Mouse (Mus musculus): Measurements from ENCODE around the gene Epha10. TPM values are rescaled to one million over a fixed set of nuclear protein-coding genes. Genes with fewer than 3 reads are reported as not detected.

Epha10 gene
- 7.2 and 9.3 TPM in 2 replicates for polyA plus RNA-seq (2012; rRNA removed)

- peaks cover 21% of the 10 kb centered on the region for H3K4me1 ChIP-seq (ENCODE audit: control insufficient read depth, insufficient read depth, low read length)
- H3K36me3 ChIP-seq (ENCODE audit: control insufficient read depth, insufficient read depth, low read length): no peaks in the 10 kb centered on the region
- H3K4me3 ChIP-seq (ENCODE audit: control insufficient read depth, low read depth, low read length): peak within 1 kb of the TSS; percentile 79
- TF ChIP-seq POLR2A (IDR thresholded peaks at IDR 0.05; ENCODE audit: control insufficient read depth, low read depth, low read length): no peak
- TF ChIP-seq CTCF (IDR thresholded peaks at IDR 0.05; ENCODE audit: control insufficient read depth, insufficient read depth, insufficient replicate concordance, low read depth, low read length): no peak
- peaks cover 11% of the 10 kb centered on the region for H3K27me3 ChIP-seq (ENCODE audit: control insufficient read depth, insufficient read depth, low read length)
- H3K27ac ChIP-seq (ENCODE audit: control insufficient read depth, insufficient read depth, low read depth, low read length): no peak within 1 kb of the TSS
Observed at GRCm38 (mm10) chr4:124880599-124880998, at the start of gene Epha10. Gene Epha10, plus strand, starts transcription at chr4:124880899.

- peaks cover 1% of the 10 kb centered on the region for H3K36me3 ChIP-seq (ENCODE audit: control insufficient read depth, insufficient read depth, low read length)
- no peaks in the 10 kb centered on the region for H3K27me3 ChIP-seq (ENCODE audit: control insufficient read depth, insufficient read depth, low read length)
- no peak overlapping the region for H3K27ac ChIP-seq (ENCODE audit: control insufficient read depth, insufficient read depth, low read depth, low read length)
- H3K4me3 ChIP-seq (ENCODE audit: control insufficient read depth, low read depth, low read length): no peak overlapping the region
- H3K4me1 ChIP-seq (ENCODE audit: control insufficient read depth, insufficient read depth, low read length): no peaks in the 10 kb centered on the region
- TF ChIP-seq POLR2A (IDR thresholded peaks at IDR 0.05; ENCODE audit: control insufficient read depth, low read depth, low read length) (no peak), CTCF (IDR thresholded peaks at IDR 0.05; ENCODE audit: control insufficient read depth, insufficient read depth, insufficient replicate concordance, low read depth, low read length) (no peak)
Observed at GRCm38 (mm10) chr4:124832796-124833195, 47.9 kb upstream of the Epha10 start.

GRCm38 (mm10) chr4:124838035-124838700, 42.5 kb upstream of the Epha10 start:
- Histone ChIP-seq H3K36me3 (ENCODE audit: control insufficient read depth, insufficient read depth, low read length) (peaks cover 1% of the 10 kb centered on the region), H3K4me3 (ENCODE audit: control insufficient read depth, low read depth, low read length) (no peak overlapping the region), H3K27ac (ENCODE audit: control insufficient read depth, insufficient read depth, low read depth, low read length) (no peak overlapping the region), H3K27me3 (ENCODE audit: control insufficient read depth, insufficient read depth, low read length) (no peaks in the 10 kb centered on the region), H3K4me1 (ENCODE audit: control insufficient read depth, insufficient read depth, low read length) (no peaks in the 10 kb centered on the region)
- TF ChIP-seq CTCF (IDR thresholded peaks at IDR 0.05; ENCODE audit: control insufficient read depth, insufficient read depth, insufficient replicate concordance, low read depth, low read length): no peak
- no peak for TF ChIP-seq POLR2A (IDR thresholded peaks at IDR 0.05; ENCODE audit: control insufficient read depth, low read depth, low read length)

GRCm38 (mm10) chr4:124840998-124841397, 39.7 kb upstream of the Epha10 start:
- Histone ChIP-seq H3K4me1 (ENCODE audit: control insufficient read depth, insufficient read depth, low read length) (no peaks in the 10 kb centered on the region), H3K27me3 (ENCODE audit: control insufficient read depth, insufficient read depth, low read length) (no peaks in the 10 kb centered on the region), H3K36me3 (ENCODE audit: control insufficient read depth, insufficient read depth, low read length) (no peaks in the 10 kb centered on the region; the same call in none of the 2 replicates), H3K4me3 (ENCODE audit: control insufficient read depth, low read depth, low read length) (no peak overlapping the region), H3K27ac (ENCODE audit: control insufficient read depth, insufficient read depth, low read depth, low read length) (no peak overlapping the region)
- TF ChIP-seq POLR2A (IDR thresholded peaks at IDR 0.05; ENCODE audit: control insufficient read depth, low read depth, low read length) (no peak), CTCF (IDR thresholded peaks at IDR 0.05; ENCODE audit: control insufficient read depth, insufficient read depth, insufficient replicate concordance, low read depth, low read length) (peak; percentile 19; the same call in 1 of the 2 replicates)

- Histone ChIP-seq H3K27ac (ENCODE audit: control insufficient read depth, insufficient read depth, low read depth, low read length) (no peak overlapping the region), H3K36me3 (ENCODE audit: control insufficient read depth, insufficient read depth, low read length) (no peaks in the 10 kb centered on the region; the same call in none of the 2 replicates), H3K4me3 (ENCODE audit: control insufficient read depth, low read depth, low read length) (no peak overlapping the region), H3K4me1 (ENCODE audit: control insufficient read depth, insufficient read depth, low read length) (peaks cover 3% of the 10 kb centered on the region; the same call in 1 of the 2 replicates), H3K27me3 (ENCODE audit: control insufficient read depth, insufficient read depth, low read length) (no peaks in the 10 kb centered on the region)
- TF ChIP-seq POLR2A (IDR thresholded peaks at IDR 0.05; ENCODE audit: control insufficient read depth, low read depth, low read length) (no peak), CTCF (IDR thresholded peaks at IDR 0.05; ENCODE audit: control insufficient read depth, insufficient read depth, insufficient replicate concordance, low read depth, low read length) (peak; percentile 81; the same call in 1 of the 2 replicates)
Observed at GRCm38 (mm10) chr4:124843493-124843892, 37.2 kb upstream of the Epha10 start.

GRCm38 (mm10) chr4:124847573-124847972, 33.1 kb upstream of the Epha10 start:
- Histone ChIP-seq H3K4me3 (ENCODE audit: control insufficient read depth, low read depth, low read length) (no peak overlapping the region), H3K36me3 (ENCODE audit: control insufficient read depth, insufficient read depth, low read length) (no peaks in the 10 kb centered on the region), H3K27ac (ENCODE audit: control insufficient read depth, insufficient read depth, low read depth, low read length) (no peak overlapping the region), H3K27me3 (ENCODE audit: control insufficient read depth, insufficient read depth, low read length) (no peaks in the 10 kb centered on the region), H3K4me1 (ENCODE audit: control insufficient read depth, insufficient read depth, low read length) (peaks cover 15% of the 10 kb centered on the region)
- TF ChIP-seq CTCF (IDR thresholded peaks at IDR 0.05; ENCODE audit: control insufficient read depth, insufficient read depth, insufficient replicate concordance, low read depth, low read length): peak; percentile 72; the same call in 1 of the 2 replicates
- no peak for TF ChIP-seq POLR2A (IDR thresholded peaks at IDR 0.05; ENCODE audit: control insufficient read depth, low read depth, low read length)

- TF ChIP-seq CTCF (IDR thresholded peaks at IDR 0.05; ENCODE audit: control insufficient read depth, insufficient read depth, insufficient replicate concordance, low read depth, low read length) (no peak), POLR2A (IDR thresholded peaks at IDR 0.05; ENCODE audit: control insufficient read depth, low read depth, low read length) (peak; percentile 46; the same call in 1 of the 2 replicates)
Observed at GRCm38 (mm10) chr4:124849631-124850260, 31.0 kb upstream of the Epha10 start.

More at GRCm38 (mm10) chr4:124849631-124850260, 31.0 kb upstream of the Epha10 start:
- Histone ChIP-seq H3K4me1 (ENCODE audit: control insufficient read depth, insufficient read depth, low read length) (peaks cover 15% of the 10 kb centered on the region), H3K27me3 (ENCODE audit: control insufficient read depth, insufficient read depth, low read length) (no peaks in the 10 kb centered on the region), H3K27ac (ENCODE audit: control insufficient read depth, insufficient read depth, low read depth, low read length) (peak overlapping the region; percentile 84), H3K4me3 (ENCODE audit: control insufficient read depth, low read depth, low read length) (peak overlapping the region; percentile 99), H3K36me3 (ENCODE audit: control insufficient read depth, insufficient read depth, low read length) (peaks cover 2% of the 10 kb centered on the region)
